Mouse (Mus musculus): ENCODE measurements at regions not wholly inside any gene's neighbourhood (a gene's known extent, or its start where the extent isn't known, plus 50 kb on each side); places are given as distances from the start of the nearest gene placed in this dataset.

DNA sequence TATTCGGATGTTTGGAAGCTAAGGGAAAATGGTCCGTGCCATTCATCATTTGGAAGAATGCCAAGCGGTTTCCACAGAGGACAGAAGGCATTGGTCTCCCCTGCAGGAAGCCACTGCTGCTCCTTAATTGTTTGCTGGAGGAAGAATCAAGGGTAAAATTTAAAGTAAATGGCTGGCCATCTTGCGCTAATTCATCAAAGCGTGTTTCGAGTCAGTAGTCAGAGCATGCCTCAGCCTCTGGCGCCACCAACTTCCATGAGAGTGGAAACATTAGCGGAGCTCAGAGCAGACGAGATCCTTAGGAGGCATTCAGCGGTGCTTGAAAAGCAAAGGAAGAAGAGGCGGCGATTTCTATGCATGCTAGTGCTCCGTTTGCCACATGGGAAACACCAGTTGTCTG lies 767.6 kb upstream of the A1bg start:
- no peak for TF ChIP-seq CTCF (IDR thresholded peaks at IDR 0.05; ENCODE audit: low read depth)
- no peak for TF ChIP-seq EP300 (IDR thresholded peaks at IDR 0.05; ENCODE audit: low read depth)
- no peaks in the 10 kb centered on the region for H3K4me1 ChIP-seq (replicated peaks; ENCODE audit: control insufficient read depth in 2 of 2, insufficient read depth in 2 of 2, low read length in 1 of 2)
- H3K9ac ChIP-seq (replicated peaks) = no peak overlapping the region
- H3K9me3 ChIP-seq (ENCODE audit: control insufficient read depth, low read length) = no peaks in the 10 kb centered on the region
- no peak overlapping the region for H3K4me3 ChIP-seq (ENCODE audit: insufficient read depth in 1 of 2, low read depth in 2 of 2, low read length in 2 of 2)
- no peak overlapping the region for H3K4me2 ChIP-seq (ENCODE audit: low read depth)
- WGBS (ENCODE audit: insufficient replicate concordance) = 70% methylated on average over 13 of the region's 13 CpGs
- H3K27ac ChIP-seq = no peak overlapping the region
- no peaks in the 10 kb centered on the region for H3K36me3 ChIP-seq (replicated peaks; ENCODE audit: control insufficient read depth, insufficient read depth, low read depth)
- DNase-seq (ENCODE audit: low read depth in 3 of 3, low spot score in 3 of 3) (no peak), ATAC-seq (ENCODE audit: insufficient read depth) (no peak)
- H3K27me3 ChIP-seq (ENCODE audit: control insufficient read depth, insufficient read depth, low read length) = no peaks in the 10 kb centered on the region

DNA sequence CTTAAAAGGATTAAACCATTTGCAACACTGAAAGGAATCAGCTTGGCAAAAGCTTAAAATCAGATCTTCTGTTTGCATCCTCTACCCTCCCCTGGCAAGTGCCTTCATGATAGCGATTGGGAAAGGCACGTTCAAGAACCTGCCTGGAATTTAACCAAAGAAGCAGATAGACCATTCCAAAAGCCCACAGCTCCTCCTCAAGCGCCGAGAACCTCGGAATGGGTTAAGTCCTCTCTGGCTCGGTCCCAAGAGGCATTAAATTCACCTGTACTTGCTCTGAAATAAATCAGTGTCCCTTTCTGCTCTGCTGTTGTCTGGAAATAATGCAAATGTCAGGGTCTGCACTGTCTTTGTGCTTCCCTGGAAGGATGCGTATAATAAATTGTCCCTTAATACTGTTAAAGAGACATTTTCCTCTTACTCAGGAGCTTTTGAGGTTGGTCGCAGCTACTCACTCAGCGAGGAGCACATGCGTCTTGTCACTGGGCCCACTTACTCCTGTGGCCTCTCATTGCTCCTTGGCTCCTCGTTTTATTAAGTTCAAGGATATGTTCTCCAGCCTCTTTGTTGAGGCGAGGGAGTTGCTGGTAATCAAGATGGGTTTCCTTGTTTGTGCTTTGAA lies 767.1 kb upstream of the A1bg start:
- no peaks in the 10 kb centered on the region for H3K9me3 ChIP-seq (ENCODE audit: control insufficient read depth, low read length)
- 75% methylated on average over 12 of the region's 12 CpGs for WGBS (ENCODE audit: insufficient replicate concordance)
- DNase-seq (ENCODE audit: low read depth in 3 of 3, low spot score in 3 of 3) = no peak
- no peaks in the 10 kb centered on the region for H3K27me3 ChIP-seq (ENCODE audit: control insufficient read depth, insufficient read depth, low read length)
- no peaks in the 10 kb centered on the region for H3K36me3 ChIP-seq (replicated peaks; ENCODE audit: control insufficient read depth, insufficient read depth, low read depth)
- no peak overlapping the region for H3K4me2 ChIP-seq (ENCODE audit: low read depth)
- no peak for ATAC-seq (ENCODE audit: insufficient read depth)
- no peaks in the 10 kb centered on the region for H3K4me1 ChIP-seq (replicated peaks; ENCODE audit: control insufficient read depth in 2 of 2, insufficient read depth in 2 of 2, low read length in 1 of 2)
- no peak overlapping the region for H3K4me3 ChIP-seq (ENCODE audit: insufficient read depth in 1 of 2, low read depth in 2 of 2, low read length in 2 of 2)
- no peak overlapping the region for H3K27ac ChIP-seq
- no peak for TF ChIP-seq CTCF (IDR thresholded peaks at IDR 0.05; ENCODE audit: low read depth)
- TF ChIP-seq EP300 (IDR thresholded peaks at IDR 0.05; ENCODE audit: low read depth) = no peak
- no peak overlapping the region for H3K9ac ChIP-seq (replicated peaks)

DNA sequence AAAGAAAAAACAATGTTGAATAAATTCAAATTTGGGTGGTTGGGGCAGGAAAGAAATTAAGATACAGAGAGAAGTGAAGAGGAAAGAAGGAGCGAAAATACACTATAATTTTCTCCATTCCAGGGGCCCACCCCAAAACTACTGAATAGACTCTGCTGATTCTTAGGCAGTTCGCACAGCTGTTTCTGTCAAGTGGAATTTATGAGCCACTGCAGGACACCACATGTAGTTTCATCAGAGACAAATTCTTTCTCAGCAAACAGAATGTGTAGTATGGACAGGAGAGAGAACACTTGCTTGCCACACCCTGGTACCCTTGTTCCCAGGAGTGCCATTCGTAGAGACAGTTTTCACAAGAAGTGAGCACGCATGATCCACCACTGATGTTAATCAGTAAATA lies 760.2 kb upstream of the A1bg start:
- Histone ChIP-seq H3K27ac (no peak overlapping the region), H3K4me3 (ENCODE audit: insufficient read depth in 1 of 2, low read depth in 2 of 2, low read length in 2 of 2) (no peak overlapping the region), H3K27me3 (ENCODE audit: control insufficient read depth, insufficient read depth, low read length) (no peaks in the 10 kb centered on the region), H3K4me1 (replicated peaks; ENCODE audit: control insufficient read depth in 2 of 2, insufficient read depth in 2 of 2, low read length in 1 of 2) (no peaks in the 10 kb centered on the region), H3K9me3 (ENCODE audit: control insufficient read depth, low read length) (no peaks in the 10 kb centered on the region), H3K9ac (replicated peaks) (no peak overlapping the region), H3K4me2 (ENCODE audit: low read depth) (no peak overlapping the region), H3K36me3 (replicated peaks; ENCODE audit: control insufficient read depth, insufficient read depth, low read depth) (no peaks in the 10 kb centered on the region)
- ATAC-seq (ENCODE audit: insufficient read depth) (no peak), DNase-seq (ENCODE audit: low read depth in 3 of 3, low spot score in 3 of 3) (no peak)
- TF ChIP-seq CTCF (IDR thresholded peaks at IDR 0.05; ENCODE audit: low read depth) = no peak
- no peak for TF ChIP-seq EP300 (IDR thresholded peaks at IDR 0.05; ENCODE audit: low read depth)
- WGBS (ENCODE audit: insufficient replicate concordance) = 65% methylated on average over 4 of the region's 4 CpGs

DNA sequence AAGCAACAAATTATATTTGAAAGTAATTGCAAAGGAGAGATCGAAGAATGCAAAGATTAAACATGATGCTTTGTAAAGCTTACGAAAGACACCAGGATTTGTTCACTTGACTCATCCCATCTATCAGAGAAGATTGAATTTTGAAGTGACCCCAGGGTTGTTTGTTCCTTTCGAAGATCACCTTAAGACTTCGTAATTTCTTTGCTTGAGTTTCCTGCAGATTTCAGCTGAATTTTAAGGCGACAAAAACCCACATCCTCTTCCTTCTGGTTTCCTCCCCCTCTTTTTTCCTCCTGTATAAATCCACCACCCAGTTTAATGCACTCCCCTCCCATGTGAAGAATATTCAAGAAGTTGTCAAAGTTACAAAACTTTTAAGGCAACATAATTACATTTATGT lies 747.7 kb upstream of the A1bg start:
- 31% methylated on average over 5 of the region's 5 CpGs for WGBS (ENCODE audit: insufficient replicate concordance)
- H3K27me3 ChIP-seq (ENCODE audit: control insufficient read depth, insufficient read depth, low read length) = no peaks in the 10 kb centered on the region
- no peak overlapping the region for H3K4me2 ChIP-seq (ENCODE audit: low read depth)
- ATAC-seq (ENCODE audit: insufficient read depth) (no peak), DNase-seq (ENCODE audit: low read depth in 3 of 3, low spot score in 3 of 3) (no peak)
- no peak overlapping the region for H3K4me3 ChIP-seq (ENCODE audit: insufficient read depth in 1 of 2, low read depth in 2 of 2, low read length in 2 of 2)
- H3K4me1 ChIP-seq (replicated peaks; ENCODE audit: control insufficient read depth in 2 of 2, insufficient read depth in 2 of 2, low read length in 1 of 2) = no peaks in the 10 kb centered on the region
- no peaks in the 10 kb centered on the region for H3K36me3 ChIP-seq (replicated peaks; ENCODE audit: control insufficient read depth, insufficient read depth, low read depth)
- no peaks in the 10 kb centered on the region for H3K9me3 ChIP-seq (ENCODE audit: control insufficient read depth, low read length)
- TF ChIP-seq CTCF (IDR thresholded peaks at IDR 0.05; ENCODE audit: low read depth) (no peak), EP300 (IDR thresholded peaks at IDR 0.05; ENCODE audit: low read depth) (no peak)
- no peak overlapping the region for H3K27ac ChIP-seq
- no peak overlapping the region for H3K9ac ChIP-seq (replicated peaks)

DNA sequence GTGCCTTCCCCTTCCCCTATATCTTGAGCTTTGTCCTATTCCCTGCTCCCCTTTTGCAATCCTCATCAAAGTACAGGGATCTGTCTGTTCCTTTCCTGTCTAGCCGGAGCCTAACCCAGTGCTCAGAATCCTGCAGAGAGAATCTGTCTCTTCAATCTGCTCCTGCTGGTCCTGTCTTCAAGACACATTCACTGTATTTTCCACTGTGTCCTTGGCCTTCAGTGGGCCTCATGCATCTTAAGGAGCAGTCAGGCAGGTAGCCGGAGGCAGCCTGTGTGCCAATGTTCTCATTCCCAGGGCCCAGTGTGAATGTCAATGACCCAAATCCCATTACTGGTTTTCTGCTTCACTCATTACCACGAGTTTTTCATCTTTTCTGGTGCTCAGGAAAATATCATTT lies 737.8 kb upstream of the A1bg start:
- Histone ChIP-seq H3K27ac (no peak overlapping the region), H3K4me3 (ENCODE audit: insufficient read depth in 1 of 2, low read depth in 2 of 2, low read length in 2 of 2) (no peak overlapping the region), H3K9me3 (ENCODE audit: control insufficient read depth, low read length) (no peaks in the 10 kb centered on the region), H3K36me3 (replicated peaks; ENCODE audit: control insufficient read depth, insufficient read depth, low read depth) (no peaks in the 10 kb centered on the region), H3K27me3 (ENCODE audit: control insufficient read depth, insufficient read depth, low read length) (no peaks in the 10 kb centered on the region), H3K4me1 (replicated peaks; ENCODE audit: control insufficient read depth in 2 of 2, insufficient read depth in 2 of 2, low read length in 1 of 2) (no peaks in the 10 kb centered on the region), H3K4me2 (ENCODE audit: low read depth) (no peak overlapping the region), H3K9ac (replicated peaks) (no peak overlapping the region)
- TF ChIP-seq CTCF (IDR thresholded peaks at IDR 0.05; ENCODE audit: low read depth) (no peak), EP300 (IDR thresholded peaks at IDR 0.05; ENCODE audit: low read depth) (no peak)
- DNase-seq (ENCODE audit: low read depth in 3 of 3, low spot score in 3 of 3) (no peak), ATAC-seq (ENCODE audit: insufficient read depth) (no peak)
- 50% methylated on average over 3 of the region's 3 CpGs for WGBS (ENCODE audit: insufficient replicate concordance)
